Mouse (Mus musculus) cerebellum, adult 2 months (tissue): ENCODE data around the gene Fut11. TPM values are rescaled to one million over a fixed set of nuclear protein-coding genes. Genes with fewer than 3 reads are reported as not detected.

Experiments
- DNase-seq, 2 experiments: peaks; one replicate each; pipeline ENCODE4 v3.0.0; 2021
- H3K27ac ChIP-seq: fragments of 200-500 bp; 2 replicates; pipeline ENCODE4 v1.5.1; 2012; ENCODE audit warnings: low read length, control low read depth, inconsistent platforms; ENCODE audit not compliant: insufficient read depth
- H3K27me3 ChIP-seq: fragments of 200-500 bp; 2 replicates; pipeline ENCODE4 v1.6.1; 2012; ENCODE audit warnings: inconsistent platforms, mild to moderate bottlenecking, low read length, moderate library complexity; ENCODE audit not compliant: control insufficient read depth, insufficient read depth
- H3K4me1 ChIP-seq: fragments of 200-500 bp; 2 replicates; pipeline ENCODE4 v1.6.1; 2011; ENCODE audit warnings: low read length; ENCODE audit not compliant: control insufficient read depth, insufficient read depth
- H3K4me3 ChIP-seq: fragments of 200-500 bp; replicated peaks from 2 replicates; pipeline ENCODE3; 2011; ENCODE audit warnings: mild to moderate bottlenecking, low read depth, low read length, control low read depth; ENCODE audit not compliant: insufficient read depth
- CTCF ChIP-seq: fragments of 200-500 bp; IDR thresholded peaks from 2 replicates; pipeline ENCODE4 v1.5.1; 2011; ENCODE audit warnings: low read depth, mild to moderate bottlenecking, control low read depth, low read length, moderate library complexity, borderline replicate concordance; ENCODE audit not compliant: insufficient read depth
- POLR2A ChIP-seq: fragments of 200-500 bp; IDR thresholded peaks from 2 replicates; pipeline ENCODE4 v1.6.1; 2011; ENCODE audit warnings: low read length, control low read depth, borderline replicate concordance; ENCODE audit not compliant: insufficient read depth
- WGBS: fragments of 180-500 bp; shearing (Covaris S2); methylation state at CpG from one replicate; pipeline ENCODE4 v1.1.7; 2018; 5-methylcytosine and 5-hydroxymethylcytosine counted together
- polyA plus RNA-seq: library from polyadenylated mRNA; depleted of rRNA; stranded (reverse); fragments of >200 nt; gene quantifications from 2 replicates; pipeline ENCODE4 v1.2.3, GENCODE M21; 2012

The Fut11 gene
- polyA plus RNA-seq, 1 experiment: 15.9 TPM

- TF ChIP-seq CTCF (no peak), POLR2A (no peak)
- Histone ChIP-seq H3K4me3 (no peak overlapping the region), H3K27me3 (no peaks in the 10 kb centered on the region), H3K27ac (no peak overlapping the region), H3K4me1 (no peaks in the 10 kb centered on the region)
- no peak for DNase-seq
- 84% methylated on average over 2 of the region's 2 CpGs for WGBS
Observed at GRCm38 (mm10) chr14:20681742-20682141, 13.0 kb upstream of the Fut11 start.

GRCm38 (mm10) chr14:20682498-20682897, 12.3 kb upstream of the Fut11 start:
- H3K4me1 ChIP-seq: no peaks in the 10 kb centered on the region
- WGBS: 24% methylated on average over 3 of the region's 3 CpGs
- H3K4me3 ChIP-seq: no peak overlapping the region
- no peak overlapping the region for H3K27ac ChIP-seq
- TF ChIP-seq POLR2A (no peak), CTCF (no peak)
- no peaks in the 10 kb centered on the region for H3K27me3 ChIP-seq
- DNase-seq: no peak

- WGBS: 97% methylated on average over 3 of the region's 3 CpGs
- no peaks in the 10 kb centered on the region for H3K27me3 ChIP-seq
- H3K4me1 ChIP-seq: no peaks in the 10 kb centered on the region
- H3K4me3 ChIP-seq: no peak overlapping the region
- no peak for DNase-seq
- no peak overlapping the region for H3K27ac ChIP-seq
- TF ChIP-seq CTCF: no peak
- TF ChIP-seq POLR2A: no peak
Observed at GRCm38 (mm10) chr14:20686576-20686975, 8.2 kb upstream of the Fut11 start.

GRCm38 (mm10) chr14:20689009-20689408, 5.8 kb upstream of the Fut11 start:
- WGBS: 88% methylated on average over 2 of the region's 2 CpGs
- H3K4me3 ChIP-seq: no peak overlapping the region
- no peaks in the 10 kb centered on the region for H3K27me3 ChIP-seq
- peaks cover 4% of the 10 kb centered on the region; the same call in 1 of the 2 replicates for H3K4me1 ChIP-seq
- H3K27ac ChIP-seq: no peak overlapping the region
- TF ChIP-seq POLR2A (no peak), CTCF (no peak)
- no peak for DNase-seq

- H3K27ac ChIP-seq: no peak overlapping the region
- 85% methylated on average over 6 of the region's 6 CpGs for WGBS
- DNase-seq: no peak
- peaks cover 9% of the 10 kb centered on the region; the same call in 1 of the 2 replicates for H3K4me1 ChIP-seq
- TF ChIP-seq POLR2A: no peak
- no peak for TF ChIP-seq CTCF
- no peak overlapping the region for H3K4me3 ChIP-seq
- H3K27me3 ChIP-seq: no peaks in the 10 kb centered on the region
Observed at GRCm38 (mm10) chr14:20691772-20692171, 3.0 kb upstream of the Fut11 start.

- WGBS: 84% methylated on average over 10 of the region's 10 CpGs
- Histone ChIP-seq H3K27me3 (no peaks in the 10 kb centered on the region), H3K4me1 (peaks cover 9% of the 10 kb centered on the region; the same call in 1 of the 2 replicates), H3K27ac (0 out of 2 replicates have a peak overlapping the region, but pooled peaks have one; percentile 18), H3K4me3 (no peak overlapping the region)
- no peak for TF ChIP-seq POLR2A
- TF ChIP-seq CTCF: no peak
- no peak for DNase-seq
Observed at GRCm38 (mm10) chr14:20693589-20694101, 1.1 kb upstream of the Fut11 start.

GRCm38 (mm10) chr14:20694185-20694883, 434 bp upstream of the Fut11 start:
- peak overlapping the region; percentile 97 for H3K27ac ChIP-seq
- H3K4me3 ChIP-seq: peak overlapping the region; percentile 90
- H3K27me3 ChIP-seq: no peaks in the 10 kb centered on the region
- no peak for TF ChIP-seq POLR2A
- no peak for TF ChIP-seq CTCF
- WGBS: 36% methylated on average over 13 of the region's 13 CpGs
- no peak for DNase-seq
- peaks cover 9% of the 10 kb centered on the region; the same call in 1 of the 2 replicates for H3K4me1 ChIP-seq

GRCm38 (mm10) chr14:20695761-20696520, 1.2 kb downstream of the Fut11 start:
- TF ChIP-seq POLR2A (no peak), CTCF (no peak)
- Histone ChIP-seq H3K27me3 (no peaks in the 10 kb centered on the region), H3K27ac (peak overlapping the region; percentile 25; the same call in 1 of the 2 replicates), H3K4me1 (peaks cover 9% of the 10 kb centered on the region; the same call in 1 of the 2 replicates), H3K4me3 (peak overlapping the region; percentile 90)
- WGBS: 3% methylated on average over 27 of the region's 27 CpGs
- DNase-seq: peak in 1 of 2 experiments; percentile 35
